Comparison of ENCODE assay signal across 19 mouse cellular contexts in the genomic region with DNA sequence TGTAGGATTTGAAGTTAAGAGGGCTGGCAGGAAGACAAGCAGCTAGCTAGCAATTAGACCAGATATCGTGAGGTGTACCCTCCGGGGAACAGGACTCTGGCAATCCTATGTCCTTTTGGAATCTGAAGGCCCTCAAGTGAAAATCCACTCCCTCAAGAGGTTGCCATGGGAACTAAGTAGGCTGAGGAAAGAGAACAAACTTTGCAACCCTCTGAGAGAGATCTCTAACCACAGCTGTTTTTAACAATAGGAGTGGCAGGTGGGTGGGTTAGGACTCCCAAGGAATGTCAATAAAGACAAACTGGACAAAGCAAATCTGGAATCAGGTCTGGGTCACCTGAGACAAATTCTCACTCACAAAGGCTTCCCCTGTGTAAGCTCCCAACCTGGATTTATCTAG.
DNase-seq lines count a peak whose midpoint lies in the region; ATAC-seq and TF ChIP-seq lines count a peak whose summit lies in the region.
"Had no signal": no experiment of that assay in that cellular context is flagged by ENCODE, and none has a peak within 500 bp of the region (broad histone marks: within the 10 kb centered on the region; RNA-seq: fewer than 3 reads in every experiment).

No protein-coding gene starts in this region.

- DNase-seq in cerebellum, adult 8-10 months = peak; percentile 0
- DNase-seq in cerebellum, postnatal 36 days = no peak
- DNase-seq in testis, postnatal 10 days (ENCODE audit: low spot score) = peak; percentile 15
- no peak for DNase-seq in testis, postnatal 14 days (ENCODE audit: low spot score)
- peak; percentile 71 for DNase-seq in lung, embryonic 14.5 days
- DNase-seq in yolk sac, embryonic 10.5 days (ENCODE audit: low spot score) = no peak
- DNase-seq in layer of hippocampus, postnatal 14 days (ENCODE audit: low spot score in 2 of 2) = no peak
- DNase-seq in urinary bladder, adult 2 months (ENCODE audit: low spot score) = no peak
- DNase-seq: cerebellum, adult 9-10 months; heart, postnatal 14 days; kidney, adult 2 months; kidney, postnatal 36 days; liver, embryonic 13.5 days; thymus, postnatal 14 days had no signal

- H3K9ac ChIP-seq in lung, embryonic 14.5 days = no peak overlapping the region
- H3K9ac ChIP-seq: embryonic facial prominence, embryonic 15.5 days; forebrain, embryonic 12.5 days; liver, embryonic 13.5 days had no signal

- no peaks in the 10 kb centered on the region for H3K4me1 ChIP-seq in lung, embryonic 14.5 days (ENCODE audit: insufficient read depth)
- H3K4me1 ChIP-seq: embryonic facial prominence, embryonic 15.5 days; liver, embryonic 13.5 days had no signal

- H3K4me2 ChIP-seq in lung, embryonic 14.5 days = no peak overlapping the region
- H3K4me2 ChIP-seq: embryonic facial prominence, embryonic 15.5 days; forebrain, embryonic 12.5 days; liver, embryonic 13.5 days had no signal

- H3K27ac ChIP-seq in lung, embryonic 14.5 days (ENCODE audit: low read depth) = peak overlapping the region; percentile 6; the same call in 1 of the 2 replicates
- H3K27ac ChIP-seq: embryonic facial prominence, embryonic 15.5 days; forebrain, embryonic 12.5 days; liver, embryonic 13.5 days had no signal

- WGBS in lung, embryonic 14.5 days = 51% methylated on average over 2 of the region's 2 CpGs

- no peak overlapping the region for H3K4me3 ChIP-seq in lung, embryonic 14.5 days (ENCODE audit: low read depth, low read length)
- H3K4me3 ChIP-seq: embryonic facial prominence, embryonic 15.5 days; forebrain, embryonic 12.5 days; liver, embryonic 13.5 days; myocyte had no signal

- H3K9me3 ChIP-seq in lung, embryonic 14.5 days (ENCODE audit: low read depth, low read length) = no peaks in the 10 kb centered on the region
- H3K9me3 ChIP-seq: embryonic facial prominence, embryonic 15.5 days; forebrain, embryonic 12.5 days; liver, embryonic 13.5 days had no signal

- H3K27me3 ChIP-seq in lung, embryonic 14.5 days (ENCODE audit: insufficient read depth, low read length) = no peaks in the 10 kb centered on the region
- H3K27me3 ChIP-seq: embryonic facial prominence, embryonic 15.5 days; forebrain, embryonic 12.5 days; liver, embryonic 13.5 days; Patski had no signal

- no peaks in the 10 kb centered on the region for H3K36me3 ChIP-seq in lung, embryonic 14.5 days (ENCODE audit: insufficient read depth)
- H3K36me3 ChIP-seq: embryonic facial prominence, embryonic 15.5 days; forebrain, embryonic 12.5 days; liver, embryonic 13.5 days had no signal

- no peak for TF ChIP-seq CTCF in lung, embryonic 14.5 days (IDR thresholded peaks at IDR 0.05; ENCODE audit: low read depth)

- peak; percentile 74; the same call in 1 of the 2 replicates for ATAC-seq in lung, embryonic 14.5 days (ENCODE audit: insufficient read depth)
- ATAC-seq: hindbrain, embryonic 16.5 days; Patski had no signal

Comparison
In these comparisons a context has a peak if more than half of its experiments do, and no peak if none do; other contexts are left out.
1. DNase-seq: peak in cerebellum, adult 8-10 months (single experiment), testis, postnatal 10 days (single experiment) and lung, embryonic 14.5 days (single experiment); none in cerebellum, postnatal 36 days (0 of 2), testis, postnatal 14 days (single experiment), yolk sac, embryonic 10.5 days (single experiment), layer of hippocampus, postnatal 14 days (0 of 2) and urinary bladder, adult 2 months (single experiment).